Mouse (Mus musculus) lung, embryonic 16.5 days (tissue): ENCODE measurements around the gene Hmgcl. TPM values are rescaled to one million over a fixed set of nuclear protein-coding genes. Genes with fewer than 3 reads are reported as not detected.

Experiments used
- ATAC-seq: fragments of 200-750 bp; cut with Nextera tagmentation; 2 replicates; pipeline ENCODE4 v1.8.0; 2017; ENCODE audit warnings: low read depth, mild to moderate bottlenecking, moderate library complexity
- H3K27ac ChIP-seq: fragments of 300-500 bp; sonication (generic); 2 replicates; pipeline ENCODE4 v1.5.1; 2014; ENCODE audit warnings: mild to moderate bottlenecking, control low read depth, low read length
- H3K27me3 ChIP-seq: fragments of 300-500 bp; sonication (generic); 2 replicates; pipeline ENCODE4 v1.6.1; 2014; ENCODE audit warnings: low read depth, low read length, mixed read lengths; ENCODE audit not compliant: control insufficient read depth, insufficient read depth
- H3K36me3 ChIP-seq: fragments of 300-500 bp; sonication (generic); 2 replicates; pipeline ENCODE4 v1.6.1; 2014; ENCODE audit warnings: low read length; ENCODE audit not compliant: control insufficient read depth, insufficient read depth
- H3K4me1 ChIP-seq: fragments of 300-500 bp; sonication (generic); replicated peaks from 2 replicates; pipeline ENCODE4 v1.6.1; 2014; ENCODE audit warnings: low read length, mixed read lengths; ENCODE audit not compliant: control insufficient read depth, insufficient read depth
- H3K4me2 ChIP-seq: fragments of 300-500 bp; sonication (generic); 2 replicates; pipeline ENCODE4 v1.6.1; 2014; ENCODE audit warnings: low read depth, low read length, control low read depth
- H3K4me3 ChIP-seq: fragments of 300-500 bp; sonication (generic); 2 replicates; pipeline ENCODE4 v1.5.1; 2014; ENCODE audit warnings: mild to moderate bottlenecking, low read length, control low read depth
- H3K9ac ChIP-seq: fragments of 300-500 bp; sonication (generic); 2 replicates; pipeline ENCODE4 v1.6.1; 2014; ENCODE audit warnings: low read length, control low read depth
- H3K9me3 ChIP-seq: fragments of 300-500 bp; sonication (generic); 2 replicates; pipeline ENCODE4 v1.6.1; 2016; ENCODE audit warnings: low read length; ENCODE audit not compliant: control insufficient read depth
- WGBS: fragments of 180-500 bp; shearing (Covaris S2); extraction: QIAGEN DNeasy Blood & Tissue Kit; methylation state at CpG from one replicate; pipeline ENCODE4 v1.1.7; 2014; 5-methylcytosine and 5-hydroxymethylcytosine counted together
- polyA plus RNA-seq: library from polyadenylated mRNA; unstranded; fragments of >200 nt; fragmentation: Nextera tagmentation; extraction: Ambion mirVana; gene quantifications from 2 replicates; pipeline ENCODE4 v1.2.1, GENCODE M21; 2015

The Hmgcl gene
- polyA plus RNA-seq, 1 experiment from 2014 or later = 73.0 TPM

GRCm38 (mm10) chr4:135924418-135924817, 21.8 kb upstream of the Hmgcl start:
- no peak overlapping the region for H3K4me3 ChIP-seq
- H3K9me3 ChIP-seq = no peaks in the 10 kb centered on the region
- ATAC-seq = no peak
- 77% methylated on average over 2 of the region's 2 CpGs for WGBS
- no peak overlapping the region for H3K27ac ChIP-seq
- no peaks in the 10 kb centered on the region; the same call in 1 of the 2 replicates for H3K36me3 ChIP-seq
- no peaks in the 10 kb centered on the region for H3K27me3 ChIP-seq
- no peak overlapping the region for H3K9ac ChIP-seq
- peaks cover 7% of the 10 kb centered on the region for H3K4me1 ChIP-seq
- no peak overlapping the region for H3K4me2 ChIP-seq

GRCm38 (mm10) chr4:135925341-135925740, 20.9 kb upstream of the Hmgcl start:
- no peak for ATAC-seq
- Histone ChIP-seq H3K27me3 (no peaks in the 10 kb centered on the region), H3K4me2 (no peak overlapping the region), H3K36me3 (no peaks in the 10 kb centered on the region; the same call in 1 of the 2 replicates), H3K9ac (no peak overlapping the region), H3K9me3 (no peaks in the 10 kb centered on the region), H3K27ac (no peak overlapping the region), H3K4me1 (peaks cover 7% of the 10 kb centered on the region), H3K4me3 (no peak overlapping the region)
- 75% methylated on average over 5 of the region's 5 CpGs for WGBS

GRCm38 (mm10) chr4:135926195-135926808, 19.9 kb upstream of the Hmgcl start:
- no peak overlapping the region for H3K4me3 ChIP-seq
- H3K9ac ChIP-seq = no peak overlapping the region
- H3K4me1 ChIP-seq = peaks cover 7% of the 10 kb centered on the region
- no peak overlapping the region for H3K4me2 ChIP-seq
- no peak overlapping the region for H3K27ac ChIP-seq
- no peaks in the 10 kb centered on the region; the same call in 1 of the 2 replicates for H3K36me3 ChIP-seq
- no peaks in the 10 kb centered on the region for H3K27me3 ChIP-seq
- no peak for ATAC-seq
- WGBS = 75% methylated on average over 10 of the region's 10 CpGs
- no peaks in the 10 kb centered on the region for H3K9me3 ChIP-seq

GRCm38 (mm10) chr4:135926861-135927260, 19.4 kb upstream of the Hmgcl start:
- 81% methylated on average over 3 of the region's 3 CpGs for WGBS
- Histone ChIP-seq H3K9ac (no peak overlapping the region), H3K4me3 (no peak overlapping the region), H3K27me3 (no peaks in the 10 kb centered on the region), H3K27ac (no peak overlapping the region), H3K4me1 (peaks cover 2% of the 10 kb centered on the region; the same call in 1 of the 2 replicates), H3K9me3 (no peaks in the 10 kb centered on the region), H3K4me2 (no peak overlapping the region), H3K36me3 (no peaks in the 10 kb centered on the region; the same call in 1 of the 2 replicates)
- ATAC-seq = no peak

GRCm38 (mm10) chr4:135928376-135928775, 17.9 kb upstream of the Hmgcl start:
- WGBS = 88% methylated on average over 9 of the region's 9 CpGs
- no peaks in the 10 kb centered on the region; the same call in 1 of the 2 replicates for H3K36me3 ChIP-seq
- H3K9me3 ChIP-seq = no peaks in the 10 kb centered on the region
- no peaks in the 10 kb centered on the region for H3K4me1 ChIP-seq
- no peak overlapping the region for H3K9ac ChIP-seq
- no peak overlapping the region for H3K4me3 ChIP-seq
- H3K27me3 ChIP-seq = no peaks in the 10 kb centered on the region
- no peak overlapping the region for H3K4me2 ChIP-seq
- H3K27ac ChIP-seq = no peak overlapping the region
- ATAC-seq = no peak

GRCm38 (mm10) chr4:135929405-135929804, 16.8 kb upstream of the Hmgcl start:
- H3K36me3 ChIP-seq = peaks cover under 1% of the 10 kb centered on the region; the same call in 1 of the 2 replicates
- no peaks in the 10 kb centered on the region for H3K9me3 ChIP-seq
- WGBS = 90% methylated on average over 5 of the region's 5 CpGs
- H3K4me1 ChIP-seq = no peaks in the 10 kb centered on the region
- H3K27ac ChIP-seq = no peak overlapping the region
- no peak overlapping the region for H3K9ac ChIP-seq
- H3K4me3 ChIP-seq = no peak overlapping the region
- no peak overlapping the region for H3K4me2 ChIP-seq
- ATAC-seq = no peak
- H3K27me3 ChIP-seq = no peaks in the 10 kb centered on the region

GRCm38 (mm10) chr4:135929828-135930227, 16.4 kb upstream of the Hmgcl start:
- Histone ChIP-seq H3K27me3 (no peaks in the 10 kb centered on the region), H3K9me3 (no peaks in the 10 kb centered on the region), H3K4me2 (no peak overlapping the region), H3K36me3 (peaks cover 4% of the 10 kb centered on the region; the same call in 1 of the 2 replicates), H3K4me3 (no peak overlapping the region), H3K9ac (no peak overlapping the region), H3K4me1 (no peaks in the 10 kb centered on the region), H3K27ac (no peak overlapping the region)
- ATAC-seq = no peak
- WGBS = 84% methylated on average over 9 of the region's 9 CpGs

GRCm38 (mm10) chr4:135930239-135930638, 16.0 kb upstream of the Hmgcl start:
- H3K4me3 ChIP-seq = no peak overlapping the region
- H3K27me3 ChIP-seq = no peaks in the 10 kb centered on the region
- no peak for ATAC-seq
- no peak overlapping the region for H3K9ac ChIP-seq
- 94% methylated on average over 8 of the region's 8 CpGs for WGBS
- no peak overlapping the region for H3K27ac ChIP-seq
- H3K4me1 ChIP-seq = no peaks in the 10 kb centered on the region
- peaks cover 4% of the 10 kb centered on the region; the same call in 1 of the 2 replicates for H3K36me3 ChIP-seq
- H3K4me2 ChIP-seq = no peak overlapping the region
- H3K9me3 ChIP-seq = no peaks in the 10 kb centered on the region

- H3K27me3 ChIP-seq = no peaks in the 10 kb centered on the region
- 0 out of 2 replicates have a peak, but pooled peaks cover 7% of the 10 kb centered on the region for H3K36me3 ChIP-seq
These were observed 14.4 kb upstream of the Hmgcl start for GRCm38 (mm10) chr4:135931832-135932231.

More at GRCm38 (mm10) chr4:135931832-135932231, 14.4 kb upstream of the Hmgcl start:
- Histone ChIP-seq H3K9ac (no peak overlapping the region), H3K9me3 (no peaks in the 10 kb centered on the region), H3K4me1 (no peaks in the 10 kb centered on the region), H3K4me3 (no peak overlapping the region), H3K4me2 (no peak overlapping the region), H3K27ac (no peak overlapping the region)
- 54% methylated on average over 5 of the region's 5 CpGs for WGBS
- ATAC-seq = no peak
